Mouse (Mus musculus): ENCODE measurements around the gene Myl4.
A peak's percentile ranks its signal among the peaks of the same experiment; 100 is the strongest.

Myl4 gene

GRCm38 (mm10) chr11:104628566-104628965 is 78.1 kb downstream of the Myl4 start:
- DNase-seq (ENCODE audit: inconsistent age in 2 of 2, low spot score in 1 of 2), result no peak

GRCm38 (mm10) chr11:104630185-104630835 is 79.8 kb downstream of the Myl4 start:
- peak in 1 of 2 experiments; percentile 50 for DNase-seq (ENCODE audit: inconsistent age in 2 of 2, low spot score in 1 of 2)

- DNase-seq (ENCODE audit: inconsistent age in 2 of 2, low spot score in 1 of 2), result peak; percentile 24 to 64
These were observed 80.8 kb downstream of the Myl4 start for GRCm38 (mm10) chr11:104631306-104631705.

GRCm38 (mm10) chr11:104637010-104637409 is 86.5 kb downstream of the Myl4 start:
- DNase-seq (ENCODE audit: inconsistent age in 2 of 2, low spot score in 1 of 2), result no peak

- no peak for DNase-seq (ENCODE audit: inconsistent age in 2 of 2, low spot score in 1 of 2)
These were observed 87.5 kb downstream of the Myl4 start for GRCm38 (mm10) chr11:104638006-104638405.

GRCm38 (mm10) chr11:104638906-104639305 is 88.4 kb downstream of the Myl4 start:
- DNase-seq (ENCODE audit: inconsistent age in 2 of 2, low spot score in 1 of 2), result no peak

GRCm38 (mm10) chr11:104639634-104640033 is 89.2 kb downstream of the Myl4 start:
- DNase-seq (ENCODE audit: inconsistent age in 2 of 2, low spot score in 1 of 2), result no peak

GRCm38 (mm10) chr11:104640894-104641293 is 90.4 kb downstream of the Myl4 start:
- DNase-seq (ENCODE audit: inconsistent age in 2 of 2, low spot score in 1 of 2), result no peak

- DNase-seq (ENCODE audit: inconsistent age in 2 of 2, low spot score in 1 of 2), result no peak
These were observed 92.8 kb downstream of the Myl4 start for GRCm38 (mm10) chr11:104643236-104643635.

All from adrenal gland, adult (tissue).